Mouse (Mus musculus) liver, embryonic 14.5 days (tissue): ENCODE measurements around the gene Cyp4f39. TPM values are rescaled to one million over a fixed set of nuclear protein-coding genes. Genes with fewer than 3 reads are reported as not detected.
"Not testable (repeated sequence)": the region's sequence is repeated elsewhere in the genome, so short reads cannot be mapped to it uniquely, and the experiment has no call there.

Experiments used
- ATAC-seq: fragments of 200-750 bp; cut with Nextera tagmentation; 2 replicates; pipeline ENCODE4 v1.8.0; 2017; ENCODE audit warnings: moderate number of reproducible peaks, mild to moderate bottlenecking, moderate library complexity; ENCODE audit not compliant: insufficient read depth
- DNase-seq, 3 experiments: peaks; one replicate each; pipeline ENCODE4 v3.0.0-alpha.2; 2012 to 2013; ENCODE audit warnings: low read depth in 3 of 3, low spot score in 3 of 3
- H3K27ac ChIP-seq: fragments of 300-500 bp; sonication (generic); 2 replicates; pipeline ENCODE4 v1.5.1; 2014; ENCODE audit warnings: moderate library complexity, mild to moderate bottlenecking, control low read depth, inconsistent platforms
- H3K27me3 ChIP-seq: fragments of 300-500 bp; sonication (generic); 2 replicates; pipeline ENCODE4 v1.6.1; 2014; ENCODE audit warnings: mild to moderate bottlenecking, low read length, moderate library complexity; ENCODE audit not compliant: control insufficient read depth, insufficient read depth
- H3K36me3 ChIP-seq: fragments of 300-500 bp; sonication (generic); replicated peaks from 2 replicates; pipeline ENCODE4 v1.6.1; 2014; ENCODE audit warnings: low read depth; ENCODE audit not compliant: control insufficient read depth, insufficient read depth
- H3K4me1 ChIP-seq, 2 experiments: fragments of 200-500 bp in 1 of 2; fragments of 300-500 bp in 1 of 2; sonication (generic) in 1 of 2; replicated peaks; 2 replicates each; pipeline ENCODE4 v1.6.1; 2012 to 2014; ENCODE audit warnings: antibody characterized with exemption in 1 of 2, inconsistent platforms in 1 of 2, low read length in 1 of 2; ENCODE audit not compliant: control insufficient read depth in 2 of 2, insufficient read depth in 2 of 2
- H3K4me2 ChIP-seq: fragments of 300-500 bp; sonication (generic); 2 replicates; pipeline ENCODE4 v1.6.1; 2014; ENCODE audit warnings: low read depth, mild to moderate bottlenecking, control low read depth, moderate library complexity
- H3K4me3 ChIP-seq, 2 experiments: fragments of 200-500 bp in 1 of 2; fragments of 300-500 bp in 1 of 2; sonication (generic) in 1 of 2; 2 replicates each; pipeline ENCODE4 v1.5.1; 2012 to 2014; ENCODE audit warnings: low read depth in 2 of 2, low read length in 2 of 2, mild to moderate bottlenecking in 2 of 2, control low read depth in 1 of 2, inconsistent platforms in 1 of 2, moderate library complexity in 1 of 2; ENCODE audit not compliant: insufficient read depth in 1 of 2
- H3K9ac ChIP-seq: fragments of 300-500 bp; sonication (generic); replicated peaks from 2 replicates; pipeline ENCODE4 v1.6.1; 2014; ENCODE audit warnings: mild to moderate bottlenecking, control low read depth, moderate library complexity
- H3K9me3 ChIP-seq: fragments of 300-500 bp; sonication (generic); 2 replicates; pipeline ENCODE4 v1.6.1; 2016; ENCODE audit warnings: low read length, mixed read lengths; ENCODE audit not compliant: control insufficient read depth
- CTCF ChIP-seq: IDR thresholded peaks from 2 replicates; pipeline ENCODE4 v1.5.1; 2016; ENCODE audit warnings: antibody characterized with exemption, low read depth, control low read depth
- EP300 ChIP-seq: IDR thresholded peaks from 2 replicates; pipeline ENCODE4 v1.6.1; 2016; ENCODE audit warnings: antibody characterized with exemption, low read depth
- WGBS: fragments of 180-500 bp; shearing (Covaris S2); extraction: QIAGEN DNeasy Blood & Tissue Kit; methylation state at CpG from one replicate; pipeline ENCODE4 v1.1.7; 2014; ENCODE audit not compliant: insufficient replicate concordance; 5-methylcytosine and 5-hydroxymethylcytosine counted together
- polyA plus RNA-seq, 2 experiments: library from polyadenylated mRNA; depleted of rRNA in 1 of 2; stranded (reverse) in 1 of 2; unstranded in 1 of 2; fragments of >200 nt; fragmentation: Nextera tagmentation in 1 of 2; extraction: Ambion mirVana in 1 of 2; gene quantifications; 2 replicates each; pipeline versions ENCODE4 v1.2.1 to v1.2.3; 2012 to 2014

The Cyp4f39 gene
- polyA plus RNA-seq, 2 experiments = 0.20 to 0.71 TPM

- Histone ChIP-seq H3K4me2 (no peak overlapping the region), H3K36me3 (no peaks in the 10 kb centered on the region), H3K27me3 (no peaks in the 10 kb centered on the region), H3K9me3 (no peaks in the 10 kb centered on the region), H3K27ac (no peak overlapping the region), H3K9ac (no peak overlapping the region), H3K4me1 (no peaks in the 10 kb centered on the region; a peak in 1 of 4 replicates), H3K4me3 (no peak overlapping the region)
- ATAC-seq = no peak
- DNase-seq = no peak
- TF ChIP-seq EP300 = no peak
- TF ChIP-seq CTCF = no peak
- WGBS = 43% methylated on average over 6 of the region's 6 CpGs
Measured at GRCm38 (mm10) chr17:32534068-32534467, 81.5 kb downstream of the Cyp4f39 start.

- WGBS = 10% methylated on average over 5 of the region's 5 CpGs
- peak; percentile 14 to 28 (median 23) for DNase-seq
- H3K27me3 ChIP-seq, H3K9me3 ChIP-seq, H3K9ac ChIP-seq, H3K27ac ChIP-seq, H3K36me3 ChIP-seq, H3K4me1 ChIP-seq: not testable (repeated sequence)
- Histone ChIP-seq H3K4me3 (peak within 1 kb of the TSS; percentile 22 to 66), H3K4me2 (peak within 1 kb of the TSS; percentile 11; the same call in 1 of the 2 replicates)
- ATAC-seq = peak; percentile 60
Measured at GRCm38 (mm10) chr17:32536051-32536866, 83.7 kb downstream of the Cyp4f39 start, which contains the start of gene Cyp4f16. Gene Cyp4f16 (plus strand): TSS chr17:32536558.

DNA sequence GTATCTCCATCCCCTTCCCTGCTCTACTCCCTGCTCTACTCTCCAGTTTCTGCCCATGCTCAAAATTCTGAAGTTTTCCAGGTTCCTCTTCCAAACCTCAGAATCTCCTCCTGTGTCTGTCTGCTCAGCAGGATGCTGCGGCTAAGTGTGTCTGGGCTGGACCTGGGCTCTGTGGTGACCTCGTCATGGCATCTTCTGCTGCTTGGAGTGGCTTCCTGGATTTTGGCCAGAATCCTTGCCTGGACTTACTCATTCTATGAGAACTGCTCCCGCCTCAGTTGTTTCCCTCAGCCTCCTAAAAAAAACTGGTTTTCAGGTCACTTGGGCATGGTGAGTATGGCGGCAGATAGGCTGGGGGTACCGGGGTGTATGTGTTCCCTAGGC is 84.3 kb downstream of the Cyp4f39 start:
- Histone ChIP-seq H3K9me3 (no peaks in the 10 kb centered on the region), H3K4me3 (peak overlapping the region; percentile 22 to 66; a peak in 3 of 4 replicates), H3K9ac (no peak overlapping the region), H3K4me1 (no peaks in the 10 kb centered on the region; a peak in 1 of 4 replicates), H3K27me3 (no peaks in the 10 kb centered on the region), H3K4me2 (peak overlapping the region; percentile 11; the same call in 1 of the 2 replicates), H3K36me3 (no peaks in the 10 kb centered on the region), H3K27ac (no peak overlapping the region)
- no peak for ATAC-seq
- 37% methylated on average over 5 of the region's 5 CpGs for WGBS
- DNase-seq = no peak
- TF ChIP-seq EP300 (no peak), CTCF (no peak)

Other genes starting within 250 kb of the Cyp4f39 start
- gene Brd4, start 168.0 kb upstream of the Cyp4f39 start, polyA plus RNA-seq (2012; rRNA removed) = 11.9 and 15.0 TPM in 2 replicates
- 26.4 and 33.0 TPM in 2 replicates for gene Brd4, start 168.0 kb upstream of the Cyp4f39 start, polyA plus RNA-seq (2014; fragmentation: Nextera tagmentation; extraction: Ambion mirVana)
- gene Akap8, start 131.5 kb upstream of the Cyp4f39 start, polyA plus RNA-seq (2012; rRNA removed) = 19.4 and 26.8 TPM in 2 replicates
- gene Akap8, start 131.5 kb upstream of the Cyp4f39 start, polyA plus RNA-seq (2014; fragmentation: Nextera tagmentation; extraction: Ambion mirVana) = 12.3 and 12.6 TPM in 2 replicates
- 24.1 and 35.4 TPM in 2 replicates for gene Akap8l, start 102.1 kb upstream of the Cyp4f39 start, polyA plus RNA-seq (2012; rRNA removed)
- gene Akap8l, start 102.1 kb upstream of the Cyp4f39 start, polyA plus RNA-seq (2014; fragmentation: Nextera tagmentation; extraction: Ambion mirVana) = 18.9 and 23.5 TPM in 2 replicates
- 9.8 and 10.7 TPM in 2 replicates for gene Wiz, start 63.3 kb upstream of the Cyp4f39 start, polyA plus RNA-seq (2012; rRNA removed)
- 5.5 and 7.8 TPM in 2 replicates for gene Wiz, start 63.3 kb upstream of the Cyp4f39 start, polyA plus RNA-seq (2014; fragmentation: Nextera tagmentation; extraction: Ambion mirVana)
- 2.0 and 2.1 TPM in 2 replicates for gene Rasal3, start 49.1 kb upstream of the Cyp4f39 start, polyA plus RNA-seq (2012; rRNA removed)
- gene Rasal3, start 49.1 kb upstream of the Cyp4f39 start, polyA plus RNA-seq (2014; fragmentation: Nextera tagmentation; extraction: Ambion mirVana) = 2.2 and 2.3 TPM in 2 replicates
- gene Pglyrp2, start 28.6 kb upstream of the Cyp4f39 start, polyA plus RNA-seq (2012; rRNA removed) = 5.7 and 8.3 TPM in 2 replicates
- gene Pglyrp2, start 28.6 kb upstream of the Cyp4f39 start, polyA plus RNA-seq (2014; fragmentation: Nextera tagmentation; extraction: Ambion mirVana) = 3.6 and 4.0 TPM in 2 replicates
- gene Cyp4f17, start 53.3 kb downstream of the Cyp4f39 start, polyA plus RNA-seq (2012; rRNA removed) = 0.34 and 0.48 TPM in 2 replicates
- 0.34 and 0.36 TPM in 2 replicates for gene Cyp4f17, start 53.3 kb downstream of the Cyp4f39 start, polyA plus RNA-seq (2014; fragmentation: Nextera tagmentation; extraction: Ambion mirVana)
- 3.1 and 3.2 TPM in 2 replicates for gene Cyp4f16, start 83.8 kb downstream of the Cyp4f39 start, polyA plus RNA-seq (2012; rRNA removed)
- 2.4 and 3.0 TPM in 2 replicates for gene Cyp4f16, start 83.8 kb downstream of the Cyp4f39 start, polyA plus RNA-seq (2014; fragmentation: Nextera tagmentation; extraction: Ambion mirVana)
- not detected in 2 replicates for gene Cyp4f37, start 168.6 kb downstream of the Cyp4f39 start, polyA plus RNA-seq (2012; rRNA removed)
- gene Cyp4f37, start 168.6 kb downstream of the Cyp4f39 start, polyA plus RNA-seq (2014; fragmentation: Nextera tagmentation; extraction: Ambion mirVana) = not detected in 2 replicates
- not detected in 2 replicates for gene Cyp4f40, start 206.2 kb downstream of the Cyp4f39 start, polyA plus RNA-seq (2012; rRNA removed)
- gene Cyp4f40, start 206.2 kb downstream of the Cyp4f39 start, polyA plus RNA-seq (2014; fragmentation: Nextera tagmentation; extraction: Ambion mirVana) = not detected in 2 replicates
- 3.9 and 4.4 TPM in 2 replicates for gene Cyp4f15, start 232.9 kb downstream of the Cyp4f39 start, polyA plus RNA-seq (2012; rRNA removed)
- 2.3 and 3.0 TPM in 2 replicates for gene Cyp4f15, start 232.9 kb downstream of the Cyp4f39 start, polyA plus RNA-seq (2014; fragmentation: Nextera tagmentation; extraction: Ambion mirVana)